Mouse (Mus musculus) large intestine, adult 2 months (tissue): ENCODE results near the gene Asic5. TPM values are rescaled to one million over a fixed set of nuclear protein-coding genes. Genes with fewer than 3 reads are reported as not detected.

Experiments
- DNase-seq: peaks from one replicate; pipeline ENCODE4 v3.0.0-alpha.2; 2012; ENCODE audit warnings: low read depth, low spot score
- WGBS: fragments of 180-500 bp; shearing (Covaris S2); methylation state at CpG from one replicate; pipeline ENCODE4 v1.1.7; 2018; 5-methylcytosine and 5-hydroxymethylcytosine counted together
- polyA plus RNA-seq: library from polyadenylated mRNA; depleted of rRNA; stranded (reverse); fragments of >200 nt; gene quantifications from 2 replicates; pipeline ENCODE4 v1.2.3, GENCODE M21; 2012

Asic5 gene
- polyA plus RNA-seq, 1 experiment: 0.17 TPM

- no peak for DNase-seq
- WGBS: 26% methylated on average over 4 of the region's 4 CpGs
Measured at GRCm38 (mm10) chr3:81995371-81995770, 13.3 kb downstream of the Asic5 start.

- DNase-seq: peak; percentile 7
- 0% methylated on average over 1 of the region's 1 CpGs for WGBS
Measured at GRCm38 (mm10) chr3:81995988-81996387, 13.9 kb downstream of the Asic5 start.

GRCm38 (mm10) chr3:82007002-82007401 is 24.9 kb downstream of the Asic5 start:
- 95% methylated on average over 1 of the region's 1 CpGs for WGBS
- no peak for DNase-seq

GRCm38 (mm10) chr3:82014148-82014703 is 32.1 kb downstream of the Asic5 start:
- WGBS: 78% methylated on average over 7 of the region's 7 CpGs
- no peak for DNase-seq

GRCm38 (mm10) chr3:82022421-82022920 is 40.4 kb downstream of the Asic5 start:
- 83% methylated on average over 8 of the region's 8 CpGs for WGBS
- no peak for DNase-seq

- 86% methylated on average over 3 of the region's 3 CpGs for WGBS
- DNase-seq: no peak
Measured at GRCm38 (mm10) chr3:82023065-82023464, 41.0 kb downstream of the Asic5 start.

- WGBS: 71% methylated on average over 1 of the region's 1 CpGs
- no peak for DNase-seq
Measured at GRCm38 (mm10) chr3:82027286-82027685, 45.2 kb downstream of the Asic5 start.

GRCm38 (mm10) chr3:82029229-82029628 is 47.1 kb downstream of the Asic5 start:
- DNase-seq: peak; percentile 11
- 2% methylated on average over 3 of the region's 3 CpGs for WGBS

GRCm38 (mm10) chr3:82030008-82030748 is 48.1 kb downstream of the Asic5 start:
- no peak for DNase-seq
- WGBS: 36% methylated on average over 1 of the region's 1 CpGs

- WGBS: 34% methylated on average over 2 of the region's 2 CpGs
- DNase-seq: no peak
Measured at GRCm38 (mm10) chr3:82036262-82037044, 54.4 kb downstream of the Asic5 start.

- DNase-seq: no peak
- 65% methylated on average over 6 of the region's 6 CpGs for WGBS
Measured at GRCm38 (mm10) chr3:82043676-82044075, 61.6 kb downstream of the Asic5 start.

GRCm38 (mm10) chr3:82044902-82045301 is 62.8 kb downstream of the Asic5 start:
- 71% methylated on average over 5 of the region's 5 CpGs for WGBS
- no peak for DNase-seq

GRCm38 (mm10) chr3:82046087-82046486 is 64.0 kb downstream of the Asic5 start:
- DNase-seq: no peak
- 81% methylated on average over 8 of the region's 8 CpGs for WGBS

GRCm38 (mm10) chr3:82047100-82047753 is 65.1 kb downstream of the Asic5 start:
- no peak for DNase-seq
- WGBS: 34% methylated on average over 8 of the region's 8 CpGs

- WGBS: 79% methylated on average over 4 of the region's 4 CpGs
Measured at GRCm38 (mm10) chr3:82048078-82048477, 66.0 kb downstream of the Asic5 start.

GRCm38 (mm10) chr3:82048681-82049080 is 66.6 kb downstream of the Asic5 start:
- WGBS: 47% methylated on average over 7 of the region's 7 CpGs

More at GRCm38 (mm10) chr3:82048078-82048477, 66.0 kb downstream of the Asic5 start:
- no peak for DNase-seq

GRCm38 (mm10) chr3:82051468-82051867 is 69.4 kb downstream of the Asic5 start:
- DNase-seq: no peak

More at GRCm38 (mm10) chr3:82048681-82049080, 66.6 kb downstream of the Asic5 start:
- DNase-seq: no peak

GRCm38 (mm10) chr3:82052029-82052428 is 69.9 kb downstream of the Asic5 start:
- DNase-seq: no peak
- 49% methylated on average over 2 of the region's 2 CpGs for WGBS

- 48% methylated on average over 5 of the region's 5 CpGs for WGBS
- no peak for DNase-seq
Measured at GRCm38 (mm10) chr3:82054283-82054974, 72.3 kb downstream of the Asic5 start.
